Mouse (Mus musculus): ENCODE data around the gene Fbxo34.

Gene Fbxo34

GRCm38 (mm10) chr14:47472743-47473546 lies 22.7 kb downstream of the Fbxo34 start:
- DNase-seq (ENCODE audit: low spot score in 2 of 2) = peak in 1 of 2 experiments; percentile 51

DNA sequence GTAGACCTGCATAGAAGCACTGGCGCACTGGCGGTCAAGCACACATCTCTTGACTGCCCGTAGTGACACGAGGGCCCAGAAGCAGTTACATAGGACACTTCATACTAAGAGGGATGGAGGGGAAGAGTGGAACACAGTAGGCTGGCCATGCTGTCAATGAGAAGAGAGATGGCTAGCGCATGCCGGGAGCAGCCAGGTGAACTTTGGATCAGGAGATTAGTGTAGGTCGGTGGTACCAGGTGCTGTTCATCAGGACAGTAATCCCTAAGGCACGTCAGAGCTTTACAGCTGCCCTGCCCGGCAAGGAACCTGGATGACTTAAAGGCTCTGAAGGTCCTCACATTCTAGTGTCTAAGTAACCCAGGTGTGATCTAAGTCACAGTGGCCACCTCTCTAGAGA lies 23.7 kb downstream of the Fbxo34 start:
- DNase-seq (ENCODE audit: low spot score in 2 of 2) = no peak

GRCm38 (mm10) chr14:47474571-47475254 lies 24.5 kb downstream of the Fbxo34 start:
- no peak for DNase-seq (ENCODE audit: low spot score in 2 of 2)

DNA sequence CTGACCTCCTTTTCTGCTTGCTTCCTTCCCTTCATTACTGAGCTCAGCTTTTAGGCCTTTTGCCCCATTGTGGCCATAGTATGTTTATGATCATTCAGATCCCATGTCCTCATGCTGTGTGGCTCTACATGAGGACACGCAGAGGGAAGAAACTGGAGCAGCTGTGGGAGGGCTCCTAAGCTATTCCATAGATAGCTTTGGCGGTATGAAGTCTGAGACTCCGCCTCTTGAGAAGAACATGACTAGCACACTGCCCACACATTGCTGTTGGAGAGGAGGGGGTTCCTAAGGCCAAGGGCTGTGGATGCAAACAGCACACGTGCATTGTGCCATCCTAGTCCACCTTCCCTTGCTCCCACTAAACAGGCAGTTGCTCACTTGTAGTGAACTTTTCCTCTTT lies 26.0 kb downstream of the Fbxo34 start:
- no peak for DNase-seq (ENCODE audit: low spot score in 2 of 2)

GRCm38 (mm10) chr14:47477711-47478110 lies 27.5 kb downstream of the Fbxo34 start:
- no peak for DNase-seq (ENCODE audit: low spot score in 2 of 2)

GRCm38 (mm10) chr14:47482200-47482599 lies 32.0 kb downstream of the Fbxo34 start:
- no peak for DNase-seq (ENCODE audit: low spot score in 2 of 2)

DNA sequence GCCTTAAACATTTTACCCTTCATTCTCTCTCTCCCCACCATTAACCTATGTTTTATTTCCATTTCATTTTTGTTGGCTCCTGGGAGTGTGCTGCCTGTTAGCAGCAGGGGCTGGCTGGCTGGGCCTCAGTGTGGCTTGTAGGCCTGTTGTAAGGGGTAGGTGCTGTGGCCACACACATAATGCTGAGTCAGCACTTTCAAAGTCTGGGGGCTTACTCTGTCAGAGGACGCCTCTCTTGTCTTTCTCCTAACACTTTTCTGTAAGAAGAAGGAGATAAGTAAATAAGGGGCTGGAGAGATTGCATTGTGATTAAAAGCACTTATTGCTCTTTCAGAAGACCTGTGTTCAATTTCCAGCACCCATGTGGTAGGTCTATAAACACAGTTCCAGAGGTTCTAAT lies 32.9 kb downstream of the Fbxo34 start:
- DNase-seq (ENCODE audit: low spot score in 2 of 2) = no peak

DNA sequence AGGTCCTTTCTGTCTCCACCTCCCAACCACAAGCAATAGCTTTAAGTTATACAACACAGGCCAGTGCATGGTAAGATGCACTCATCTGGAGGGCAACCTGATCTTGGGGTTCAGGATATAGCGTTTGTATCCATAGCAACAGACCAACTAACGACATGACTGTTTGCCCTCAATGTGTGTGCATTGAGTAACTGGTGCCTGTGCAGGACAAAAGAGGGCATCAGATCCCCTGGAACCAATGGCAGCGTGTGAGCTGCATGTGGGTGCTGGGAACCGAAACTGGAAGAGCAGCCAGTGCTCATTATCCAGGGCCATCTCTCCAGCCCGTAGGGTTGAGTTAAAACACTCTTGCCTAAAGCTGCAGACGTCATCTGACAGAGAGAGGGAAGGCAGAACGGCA lies 38.5 kb downstream of the Fbxo34 start:
- DNase-seq (ENCODE audit: low spot score in 2 of 2) = no peak

DNA sequence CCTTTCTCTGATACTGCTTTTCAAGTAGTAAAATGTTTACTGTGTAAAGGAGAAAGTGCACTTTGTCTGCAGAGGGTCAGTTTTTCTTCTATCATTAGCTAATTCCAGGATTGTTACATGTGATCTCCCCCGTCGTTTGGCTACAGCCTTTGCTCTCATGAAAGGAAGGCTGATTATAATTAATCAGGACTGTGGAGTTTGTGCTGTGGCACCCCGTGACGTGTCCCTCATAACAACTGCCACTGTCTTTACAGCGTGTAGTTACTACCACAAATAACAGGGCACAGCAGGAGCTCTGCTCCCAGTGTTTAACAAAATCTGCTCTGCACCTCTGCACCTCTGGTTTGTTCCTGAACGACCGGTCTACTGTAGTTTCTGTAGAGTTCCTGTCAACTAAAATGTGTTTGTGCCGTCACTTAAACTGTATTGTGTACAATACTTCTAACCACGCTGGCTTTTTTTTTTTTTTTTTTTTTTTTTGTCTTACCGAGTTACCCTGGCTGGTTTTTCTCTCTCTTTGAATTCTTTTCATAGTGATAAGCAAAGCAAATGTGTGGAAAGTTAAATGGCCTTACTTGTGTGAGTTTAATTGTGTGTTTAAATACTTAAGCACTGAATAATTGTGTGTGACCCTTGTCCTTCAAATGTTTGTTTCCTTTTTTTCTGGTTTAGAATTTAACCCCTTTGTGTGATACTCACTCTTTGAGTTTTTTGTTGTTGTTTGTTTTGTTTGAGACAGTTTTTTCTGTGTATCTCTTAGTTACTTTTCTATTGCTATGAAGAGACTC lies 39.3 kb downstream of the Fbxo34 start:
- DNase-seq (ENCODE audit: low spot score in 2 of 2) = no peak

DNA sequence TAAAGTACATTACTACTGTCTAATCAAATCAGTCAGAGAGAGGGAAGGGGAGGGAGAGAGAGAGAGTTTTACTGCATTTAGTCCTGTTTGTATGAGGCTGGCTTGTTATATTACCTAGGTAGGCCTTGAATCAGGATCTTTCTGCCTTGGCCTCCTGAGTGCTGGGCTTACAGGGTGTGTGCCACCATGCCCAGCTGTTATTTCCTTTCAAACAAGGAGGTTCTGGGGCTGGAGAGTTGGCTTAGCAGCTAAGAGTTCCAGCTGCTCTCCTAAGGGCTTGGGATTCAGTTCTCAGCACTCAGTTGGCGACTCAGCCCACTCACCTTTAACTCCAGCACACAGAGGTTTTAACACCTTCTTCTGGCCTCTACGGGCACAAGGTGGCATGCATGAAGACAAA lies 40.5 kb downstream of the Fbxo34 start:
- DNase-seq (ENCODE audit: low spot score in 2 of 2) = no peak

- no peak for DNase-seq (ENCODE audit: low spot score in 2 of 2)
Measured at GRCm38 (mm10) chr14:47493592-47494361, 43.6 kb downstream of the Fbxo34 start.

DNA sequence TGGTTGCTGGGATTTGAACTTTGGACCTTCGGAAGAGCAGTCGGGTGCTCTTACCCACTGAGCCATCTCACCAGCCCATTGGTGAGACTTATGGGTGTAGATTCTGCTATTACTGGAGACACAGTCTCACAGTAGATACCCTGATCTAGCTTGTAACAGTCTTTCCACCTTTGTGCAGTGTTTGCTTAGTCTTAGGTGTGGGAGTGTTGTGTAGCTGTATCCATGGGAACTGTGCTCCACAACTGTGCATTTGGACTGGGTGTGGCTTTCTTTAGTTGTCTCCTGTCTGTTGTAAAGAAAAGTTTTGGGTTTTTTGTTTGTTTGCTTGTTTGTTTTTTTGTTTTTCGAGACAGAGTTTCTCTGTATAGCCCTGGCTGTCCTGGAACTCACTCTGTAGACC lies 45.7 kb downstream of the Fbxo34 start:
- DNase-seq (ENCODE audit: low spot score in 2 of 2) = no peak

DNA sequence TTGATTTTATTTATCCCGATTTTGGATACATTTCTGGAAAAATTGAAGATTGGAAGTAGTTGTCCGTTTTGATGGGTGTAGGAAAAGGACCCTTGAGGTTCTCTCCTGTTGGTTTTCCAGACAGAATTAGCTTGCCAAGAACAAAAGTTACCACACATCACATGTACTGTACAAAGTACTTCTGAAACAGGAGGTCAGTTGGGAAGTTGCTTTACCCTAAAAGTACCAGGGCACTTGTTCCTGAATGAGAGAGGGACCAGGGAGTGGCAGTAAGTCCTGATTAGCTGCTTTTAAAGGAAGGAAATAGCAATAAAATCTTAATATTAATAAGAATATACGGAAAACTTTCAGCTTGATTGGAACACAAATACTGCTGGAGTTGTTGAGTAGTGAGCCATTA lies 46.9 kb downstream of the Fbxo34 start:
- no peak for DNase-seq (ENCODE audit: low spot score in 2 of 2)

- DNase-seq (ENCODE audit: low spot score in 2 of 2) = no peak
Measured at GRCm38 (mm10) chr14:47498632-47499031, 48.4 kb downstream of the Fbxo34 start.

GRCm38 (mm10) chr14:47504036-47504435 lies 53.8 kb downstream of the Fbxo34 start:
- no peak for DNase-seq (ENCODE audit: low spot score in 2 of 2)

DNA sequence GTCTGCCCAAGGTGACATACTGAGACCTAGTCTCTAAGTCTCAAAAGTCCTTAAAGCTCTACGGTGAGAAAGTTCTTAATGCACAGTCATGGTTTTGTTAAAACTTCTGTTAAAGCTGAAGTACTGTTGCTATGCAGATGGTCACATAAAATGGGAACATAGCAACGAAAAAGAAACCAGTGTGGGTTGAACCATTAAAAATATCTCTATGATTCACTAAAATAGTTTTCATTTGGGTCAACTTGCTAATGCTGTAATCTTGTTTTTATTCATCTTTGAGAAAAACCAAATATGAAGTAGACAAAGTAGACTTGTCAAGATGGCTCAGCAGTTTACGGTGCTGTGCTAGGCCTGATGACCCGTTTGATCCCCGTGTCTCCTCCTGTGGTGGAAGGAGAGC lies 56.5 kb downstream of the Fbxo34 start:
- DNase-seq (ENCODE audit: low spot score in 2 of 2) = no peak

GRCm38 (mm10) chr14:47508035-47508434 lies 57.8 kb downstream of the Fbxo34 start:
- no peak for DNase-seq (ENCODE audit: low spot score in 2 of 2)

GRCm38 (mm10) chr14:47510244-47510643 lies 60.0 kb downstream of the Fbxo34 start:
- no peak for DNase-seq (ENCODE audit: low spot score in 2 of 2)

DNA sequence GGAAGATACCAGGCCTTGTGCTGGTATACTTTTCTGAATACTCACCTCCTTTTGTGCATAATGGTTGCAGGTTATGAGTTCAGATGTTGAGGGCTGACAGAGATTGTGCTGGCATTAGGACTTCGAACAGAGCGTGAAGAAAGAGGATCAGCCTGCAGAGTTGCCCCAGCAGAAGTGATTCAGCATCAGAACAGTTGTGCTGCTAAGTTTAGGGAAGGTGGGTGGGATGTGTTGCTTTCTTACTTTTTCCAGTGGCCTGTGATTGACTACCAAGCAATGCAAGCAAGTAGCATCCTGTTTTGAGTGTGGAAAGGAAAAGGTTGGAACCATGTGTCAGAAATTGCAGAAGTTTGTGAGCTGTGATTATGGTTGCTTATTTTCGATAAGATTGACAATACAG lies 63.4 kb downstream of the Fbxo34 start:
- no peak for DNase-seq (ENCODE audit: low spot score in 2 of 2)

- no peak for DNase-seq (ENCODE audit: low spot score in 2 of 2)
Measured at GRCm38 (mm10) chr14:47514816-47515453, 64.7 kb downstream of the Fbxo34 start.

- no peak for DNase-seq (ENCODE audit: low spot score in 2 of 2)
Measured at GRCm38 (mm10) chr14:47515636-47516035, 65.4 kb downstream of the Fbxo34 start.
